Mouse (Mus musculus) layer of hippocampus, adult 8-10 months (tissue): ENCODE results near the gene Ap5s1. TPM values are rescaled to one million over a fixed set of nuclear protein-coding genes. Genes with fewer than 3 reads are reported as not detected.

Experiments
- DNase-seq, 2 experiments: peaks; one replicate each; pipeline ENCODE4 v3.0.0; 2022; ENCODE audit warnings: low spot score in 2 of 2
- total RNA-seq, 4 experiments: library from RNA; stranded (reverse); gene quantifications; 2 replicates each; pipeline ENCODE4 v1.2.4; 2022

Ap5s1 gene
- total RNA-seq, 4 experiments from 2014 or later: 20.9 to 24.2 (median 22.8) TPM

GRCm38 (mm10) chr2:131186771-131187601 is 19.9 kb upstream of the Ap5s1 start, which contains the start of the genes Cdc25b and Spef1:
TSS of gene Cdc25b (plus strand) at chr2:131186949.
TSS of gene Spef1 (minus strand) at chr2:131187282.
- DNase-seq: peak; percentile 64 to 73

GRCm38 (mm10) chr2:131187602-131187922 is 19.3 kb upstream of the Ap5s1 start:
- DNase-seq: no peak

- DNase-seq: no peak
Observed at GRCm38 (mm10) chr2:131188311-131188710, 18.6 kb upstream of the Ap5s1 start.

GRCm38 (mm10) chr2:131189521-131190309 is 17.2 kb upstream of the Ap5s1 start:
- no peak for DNase-seq

GRCm38 (mm10) chr2:131190344-131191004 is 16.4 kb upstream of the Ap5s1 start:
- no peak for DNase-seq

- no peak for DNase-seq
Observed at GRCm38 (mm10) chr2:131191005-131191390, 15.9 kb upstream of the Ap5s1 start.

GRCm38 (mm10) chr2:131196606-131197316 is 10.1 kb upstream of the Ap5s1 start:
- no peak for DNase-seq

GRCm38 (mm10) chr2:131200710-131201109 is 6.2 kb upstream of the Ap5s1 start:
- no peak for DNase-seq

- DNase-seq: no peak
Observed at GRCm38 (mm10) chr2:131201262-131201661, 5.6 kb upstream of the Ap5s1 start.

- DNase-seq: no peak
Observed at GRCm38 (mm10) chr2:131203816-131204409, 3.0 kb upstream of the Ap5s1 start.

- peak; percentile 84 to 87 for DNase-seq
Observed at GRCm38 (mm10) chr2:131204410-131204981, 2.4 kb upstream of the Ap5s1 start.

- DNase-seq: no peak
Observed at GRCm38 (mm10) chr2:131205521-131206182, 1.2 kb upstream of the Ap5s1 start.

GRCm38 (mm10) chr2:131208356-131208755 is 1.5 kb downstream of the Ap5s1 start:
- DNase-seq: no peak

GRCm38 (mm10) chr2:131209125-131209795 is 2.4 kb downstream of the Ap5s1 start:
- DNase-seq: no peak

GRCm38 (mm10) chr2:131209969-131210792 is 3.3 kb downstream of the Ap5s1 start:
- DNase-seq: peak; percentile 93 to 96

- DNase-seq: no peak
Observed at GRCm38 (mm10) chr2:131211026-131211615, 4.2 kb downstream of the Ap5s1 start.

GRCm38 (mm10) chr2:131213773-131214172 is 6.9 kb downstream of the Ap5s1 start:
- no peak for DNase-seq
